ENCODE assay signal across 18 mouse cellular contexts in the genomic region with DNA sequence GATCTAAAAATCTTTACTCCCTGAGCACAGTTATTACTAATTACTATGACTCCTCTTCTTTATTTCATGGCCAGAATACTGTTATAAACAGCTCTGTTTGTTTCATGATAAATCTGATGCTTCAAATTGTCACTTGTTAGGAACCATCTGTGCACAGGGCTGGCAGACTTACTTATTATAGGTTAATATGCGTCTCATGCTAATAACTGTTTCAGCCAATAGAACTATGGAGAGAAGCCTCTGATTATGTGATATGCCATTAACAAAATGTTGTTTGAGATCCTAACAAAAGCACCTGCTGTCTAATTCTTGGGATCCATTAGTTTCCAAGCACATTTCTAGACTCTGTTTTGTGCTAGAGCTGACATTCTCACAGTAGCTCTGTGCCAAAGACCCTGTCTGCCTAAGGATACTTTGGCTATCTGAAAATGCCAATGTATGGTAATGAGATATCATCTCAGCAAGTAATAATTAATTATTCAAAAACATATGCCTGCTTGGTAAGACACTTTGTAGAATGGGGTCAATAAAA.
DNase-seq lines count a peak whose midpoint lies in the region; ATAC-seq and TF ChIP-seq lines count a peak whose summit lies in the region.
"Had no signal": no experiment of that assay in that cellular context is flagged by ENCODE, and none has a peak within 500 bp of the region (broad histone marks: within the 10 kb centered on the region; RNA-seq: fewer than 3 reads in every experiment).

No protein-coding gene starts in this region.

- H3K27ac ChIP-seq in forebrain, embryonic 16.5 days (ENCODE audit: low read length) = no peak overlapping the region
- no peak overlapping the region for H3K27ac ChIP-seq in forebrain, postnatal 0 days (ENCODE audit: low read depth, low read length)
- H3K27ac ChIP-seq in midbrain, embryonic 10.5 days (replicated peaks) = no peak overlapping the region
- H3K27ac ChIP-seq: embryonic facial prominence, embryonic 12.5 days; heart, embryonic 10.5 days; hindbrain, postnatal 0 days had no signal

- WGBS in forebrain, embryonic 16.5 days = 42% methylated on average over 1 of the region's 1 CpGs
- WGBS in forebrain, postnatal 0 days = 51% methylated on average over 1 of the region's 1 CpGs
- WGBS in midbrain, embryonic 10.5 days = 97% methylated on average over 1 of the region's 1 CpGs

- no peak overlapping the region for H3K4me3 ChIP-seq in forebrain, embryonic 16.5 days (replicated peaks; ENCODE audit: low read length)
- H3K4me3 ChIP-seq in forebrain, postnatal 0 days (ENCODE audit: low read depth, low read length) = no peak overlapping the region
- H3K4me3 ChIP-seq in midbrain, embryonic 10.5 days = no peak overlapping the region
- H3K4me3 ChIP-seq: embryonic facial prominence, embryonic 12.5 days; heart, embryonic 10.5 days had no signal

- peaks cover 2% of the 10 kb centered on the region; the same call in 1 of the 2 replicates for H3K4me1 ChIP-seq in forebrain, embryonic 16.5 days (replicated peaks; ENCODE audit: control insufficient read depth, insufficient read depth, low read length)
- no peaks in the 10 kb centered on the region for H3K4me1 ChIP-seq in forebrain, postnatal 0 days (ENCODE audit: insufficient read depth)
- H3K4me1 ChIP-seq in midbrain, embryonic 10.5 days = no peaks in the 10 kb centered on the region
- H3K4me1 ChIP-seq: embryonic facial prominence, embryonic 12.5 days; heart, embryonic 10.5 days had no signal

- H3K9me3 ChIP-seq in forebrain, embryonic 16.5 days (ENCODE audit: control insufficient read depth, low read length) = no peaks in the 10 kb centered on the region
- H3K9me3 ChIP-seq in forebrain, postnatal 0 days (ENCODE audit: low read length) = no peaks in the 10 kb centered on the region
- no peaks in the 10 kb centered on the region for H3K9me3 ChIP-seq in midbrain, embryonic 10.5 days (replicated peaks)
- H3K9me3 ChIP-seq: embryonic facial prominence, embryonic 12.5 days; heart, embryonic 10.5 days had no signal

- H3K4me2 ChIP-seq in forebrain, embryonic 16.5 days (ENCODE audit: low read length) = no peak overlapping the region
- no peak overlapping the region for H3K4me2 ChIP-seq in forebrain, postnatal 0 days (ENCODE audit: low read depth)
- H3K4me2 ChIP-seq: embryonic facial prominence, embryonic 12.5 days had no signal

- no peaks in the 10 kb centered on the region for H3K36me3 ChIP-seq in forebrain, embryonic 16.5 days (ENCODE audit: control insufficient read depth, insufficient read depth)
- H3K36me3 ChIP-seq in forebrain, postnatal 0 days (ENCODE audit: insufficient read depth) = no peaks in the 10 kb centered on the region
- H3K36me3 ChIP-seq in midbrain, embryonic 10.5 days = no peaks in the 10 kb centered on the region
- H3K36me3 ChIP-seq: embryonic facial prominence, embryonic 12.5 days; heart, embryonic 10.5 days had no signal

- TF ChIP-seq POLR2A in brain, embryonic 14.5 days (IDR thresholded peaks at IDR 0.05; ENCODE audit: borderline replicate concordance, extremely low read depth, insufficient read depth, insufficient read length, poor library complexity, severe bottlenecking) = no peak

- no peak for TF ChIP-seq CTCF in forebrain, postnatal 0 days (IDR thresholded peaks at IDR 0.05; ENCODE audit: low read depth)
- no peak for TF ChIP-seq CTCF in brain, embryonic 14.5 days (IDR thresholded peaks at IDR 0.05; ENCODE audit: borderline replicate concordance, extremely low read depth, insufficient read depth, insufficient read length)

- DNase-seq in forebrain, postnatal 0 days = no peak
- DNase-seq in layer of hippocampus, adult 11-12 months (ENCODE audit: low spot score) = peak; percentile 10
- DNase-seq in layer of hippocampus, postnatal 25 days (ENCODE audit: extremely low spot score in 1 of 2, low spot score in 1 of 2) = no peak
- peak; percentile 78 for DNase-seq in brain, embryonic 14.5 days (ENCODE audit: low read depth)
- DNase-seq in midbrain, embryonic 10.5 days (ENCODE audit: low spot score) = no peak
- DNase-seq: adrenal gland, adult 8-10 months; adrenal gland, postnatal 36 days; cerebellum, adult 11-12 months; cerebellum, adult 9-10 months; cerebellum, postnatal 25 days; gastrocnemius, postnatal 36 days; heart, adult 18-20 months; heart, postnatal 14 days; kidney, adult 11 months had no signal

- no peaks in the 10 kb centered on the region for H3K27me3 ChIP-seq in forebrain, embryonic 16.5 days (replicated peaks; ENCODE audit: control insufficient read depth, insufficient read depth, low read length)
- H3K27me3 ChIP-seq in forebrain, postnatal 0 days (ENCODE audit: insufficient read depth, low read length) = no peaks in the 10 kb centered on the region
- no peaks in the 10 kb centered on the region for H3K27me3 ChIP-seq in midbrain, embryonic 10.5 days (ENCODE audit: low read depth, poor library complexity, severe bottlenecking)
- H3K27me3 ChIP-seq: embryonic facial prominence, embryonic 12.5 days had no signal

- no peak overlapping the region for H3K9ac ChIP-seq in forebrain, embryonic 16.5 days (replicated peaks; ENCODE audit: low read depth, low read length)
- no peak overlapping the region for H3K9ac ChIP-seq in forebrain, postnatal 0 days
- H3K9ac ChIP-seq: embryonic facial prominence, embryonic 12.5 days had no signal

- peak; percentile 94 for ATAC-seq in forebrain, embryonic 16.5 days
- no peak for ATAC-seq in forebrain, postnatal 0 days
- ATAC-seq: hindbrain, postnatal 0 days had no signal

Comparison
In these comparisons a context has a peak if more than half of its experiments do, and no peak if none do; other contexts are left out.
1. DNase-seq: peak in layer of hippocampus, adult 11-12 months (single experiment) and brain, embryonic 14.5 days (single experiment); none in forebrain, postnatal 0 days (single experiment), layer of hippocampus, postnatal 25 days (0 of 2) and midbrain, embryonic 10.5 days (single experiment).